Mouse (Mus musculus) ES-Bruce4 (cell line): ENCODE results near the gene Olfr785.

Experiments used
- CTCF ChIP-seq: IDR thresholded peaks from one replicate; pipeline ENCODE4 v1.8.1; 2011; ENCODE audit warnings: low read depth, low read length
- EP300 ChIP-seq: IDR thresholded peaks from 2 replicates; pipeline ENCODE4 v1.6.1; 2011; ENCODE audit warnings: low read depth, low read length; ENCODE audit not compliant: insufficient read depth
- POLR2A ChIP-seq: IDR thresholded peaks from one replicate; pipeline ENCODE4 v1.8.1; 2011; ENCODE audit warnings: low read length; ENCODE audit not compliant: insufficient read depth

DNA sequence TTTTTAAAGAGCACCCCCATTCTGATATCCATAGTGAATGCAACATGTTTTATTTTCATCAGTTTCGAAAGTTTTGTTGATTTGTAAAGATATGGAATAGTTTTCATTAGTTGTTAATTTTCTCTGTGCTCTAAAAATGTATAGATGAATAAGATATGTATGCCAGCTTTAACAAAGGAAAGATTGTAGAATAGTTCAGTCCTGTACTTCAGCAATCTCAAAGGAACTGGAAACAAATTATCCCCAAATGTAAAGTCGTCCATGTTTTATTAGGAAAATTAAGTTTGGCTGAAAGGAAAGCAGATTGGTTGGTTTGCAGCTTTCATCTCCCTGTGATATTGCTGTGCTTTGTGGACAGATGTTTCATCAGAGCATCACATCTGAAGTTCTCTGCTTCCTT is at the start of gene Olfr785:
- TF ChIP-seq CTCF (no peak), EP300 (no peak), POLR2A (no peak)
